Mouse (Mus musculus) cerebellum, adult 8-10 months (tissue): ENCODE data around the gene Frmd8.

Source experiments
- DNase-seq: peaks from one replicate; pipeline ENCODE4 v3.0.0; 2022

The Frmd8 gene

GRCm38 (mm10) chr19:5874969-5875480 lies at the start of gene Frmd8:
Gene Frmd8, minus strand, starts transcription at chr19:5875274.
- DNase-seq, result peak; percentile 92

- DNase-seq, result peak; percentile 94
These were observed 49.6 kb upstream of the Frmd8 start, which contains the start of gene Cdc42ep2 for GRCm38 (mm10) chr19:5924713-5925093. Gene Cdc42ep2, minus strand, starts transcription at chr19:5924816.

DNA sequence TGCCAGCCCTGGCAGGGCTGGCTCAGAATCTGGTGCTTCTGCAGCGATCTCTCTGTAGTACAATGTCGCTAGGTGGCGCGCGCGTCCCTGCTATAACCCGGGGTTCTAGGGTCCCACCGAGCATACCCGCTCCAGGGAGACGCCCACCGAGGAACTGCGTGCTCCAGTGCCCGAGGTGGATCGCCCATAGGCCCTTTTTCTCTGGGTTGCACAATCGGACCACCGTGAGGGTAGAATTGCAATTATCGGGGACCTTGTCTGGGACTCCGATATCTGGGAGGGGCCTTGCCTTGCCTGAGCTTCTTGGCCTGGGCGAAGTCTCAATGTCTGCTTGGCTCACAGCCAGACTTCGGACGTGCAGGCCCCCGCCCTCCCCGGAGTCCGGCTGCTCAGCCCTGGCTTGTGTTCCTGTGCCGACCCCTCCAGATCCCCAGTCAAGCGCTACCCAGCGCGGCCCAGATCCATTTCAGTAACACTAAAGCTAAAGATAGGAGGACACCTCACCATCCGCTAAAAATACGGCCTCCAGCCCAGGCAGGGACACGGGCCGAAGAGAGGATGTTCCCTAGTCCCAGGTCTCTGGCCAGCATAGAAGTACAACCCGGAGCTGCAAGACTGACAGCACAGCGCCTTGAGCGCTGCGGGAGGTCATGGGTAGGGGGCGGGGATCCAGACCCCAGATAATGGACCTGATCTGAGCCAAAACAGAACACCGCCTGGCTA lies 49.1 kb upstream of the Frmd8 start:
- peak; percentile 88 for DNase-seq

DNA sequence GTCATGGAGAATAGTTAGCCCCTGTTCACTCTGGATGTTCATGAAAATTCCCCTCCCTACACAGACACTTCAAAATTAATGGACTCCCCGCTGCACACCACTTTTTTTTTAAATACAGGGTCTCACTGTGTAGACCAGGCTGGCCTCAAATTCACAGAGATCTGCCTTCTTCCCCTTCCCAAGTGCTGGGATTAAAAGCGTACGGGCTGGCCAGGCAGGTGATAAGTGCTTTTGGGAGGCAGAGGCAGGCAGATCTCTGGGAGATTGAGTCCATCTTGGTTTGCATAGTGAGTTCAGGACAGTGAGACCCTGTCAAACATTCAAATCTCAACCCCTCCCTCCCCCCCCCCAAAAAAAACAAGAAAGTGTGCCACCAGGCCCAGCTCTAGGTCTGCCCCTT lies 47.9 kb upstream of the Frmd8 start:
- DNase-seq, result no peak

DNA sequence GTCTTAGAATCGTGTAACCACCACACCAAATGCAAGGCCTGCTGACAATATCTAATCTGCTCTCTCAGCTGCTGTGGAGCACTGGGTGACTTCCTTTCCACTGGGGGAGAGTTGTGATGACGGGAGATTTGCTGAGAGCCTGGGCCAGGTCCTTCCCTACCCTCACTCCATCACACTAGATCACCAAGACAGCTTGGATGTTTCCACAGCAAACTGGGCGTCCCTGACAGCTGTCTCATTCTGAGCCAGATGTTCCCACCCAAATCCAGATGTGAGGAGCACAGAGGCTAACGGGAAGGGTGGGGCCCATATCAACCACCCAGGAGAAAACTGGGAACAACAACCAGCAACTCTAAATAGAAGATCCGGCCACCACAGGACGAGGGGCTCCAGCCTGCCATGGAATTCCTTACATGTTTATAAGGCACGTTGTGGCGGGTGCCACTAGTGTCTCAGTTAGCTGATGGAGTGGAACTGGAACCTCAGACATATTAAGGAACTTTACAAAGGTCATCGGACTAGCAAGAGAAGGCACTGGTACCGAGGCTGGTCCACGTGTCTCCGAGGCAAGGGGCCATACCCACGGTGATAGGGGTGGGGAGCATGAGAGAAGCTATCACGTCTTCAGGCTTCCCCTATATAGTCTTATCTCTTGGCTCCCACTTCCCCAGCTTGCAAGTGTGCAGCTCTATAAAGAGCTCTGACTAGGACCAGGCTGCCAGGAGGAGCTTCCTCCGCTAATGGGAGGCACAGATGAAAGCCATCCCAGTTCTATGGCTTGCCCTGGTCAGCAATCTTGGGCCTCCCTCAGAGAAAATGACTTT lies 47.3 kb upstream of the Frmd8 start:
- DNase-seq, result no peak

DNA sequence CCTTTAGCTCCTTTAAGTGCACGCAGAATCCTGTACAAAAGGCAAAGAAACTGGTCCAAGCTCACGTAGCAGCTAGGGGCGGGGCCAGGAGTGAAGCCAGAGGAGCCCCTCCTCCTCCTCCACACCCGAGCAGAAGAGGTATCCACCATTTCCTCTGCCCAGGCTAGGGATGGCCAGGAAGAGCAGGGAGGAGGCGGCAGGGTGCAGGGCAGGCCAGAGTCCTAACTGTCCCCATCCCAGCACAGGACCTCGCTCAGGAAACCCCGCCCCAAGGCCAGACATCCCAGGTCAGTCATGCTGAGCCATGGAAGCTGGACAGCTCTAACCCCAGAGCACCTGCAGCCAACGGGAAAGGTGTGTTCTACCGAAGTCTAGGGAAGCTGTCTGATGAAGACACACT lies 46.6 kb upstream of the Frmd8 start:
- no peak for DNase-seq

DNA sequence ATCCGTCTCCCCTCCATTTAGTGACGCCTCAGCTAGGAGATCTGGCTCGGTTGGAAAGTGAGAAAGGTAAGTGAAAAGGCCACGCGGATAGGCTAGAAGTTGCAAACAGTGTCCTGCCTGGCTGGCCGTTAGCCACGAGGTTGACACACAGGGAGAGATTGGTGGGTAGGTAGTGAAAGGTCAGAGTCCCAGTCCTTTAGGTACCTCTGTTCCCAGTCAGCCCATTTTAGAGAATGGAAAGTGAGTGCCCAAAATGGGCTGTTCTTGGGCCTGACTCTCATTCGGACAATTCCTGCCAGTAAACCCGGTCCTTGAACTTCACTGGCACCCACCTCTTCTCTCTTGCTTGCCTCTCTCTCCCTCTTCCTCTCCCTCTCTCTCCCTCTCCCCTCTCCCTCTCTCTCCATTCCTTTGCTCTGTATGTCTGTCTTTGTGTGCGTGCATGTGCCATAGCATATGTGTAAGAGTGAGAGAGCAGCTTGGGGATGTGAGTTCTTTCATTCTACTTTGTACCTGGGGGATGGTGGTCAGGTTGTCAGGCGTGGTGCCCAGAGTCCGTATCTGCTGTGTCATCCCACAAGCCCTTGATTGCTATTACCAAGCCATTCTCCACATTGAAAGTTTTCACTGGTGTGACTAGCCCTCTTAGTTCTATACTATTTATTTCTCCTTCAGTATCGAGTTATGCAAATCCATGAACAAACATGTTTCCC lies 38.1 kb upstream of the Frmd8 start, which contains the start of gene Dpf2:
Dpf2 (minus strand) TSS at position 4 of the 713 bp plus-strand sequence.
- no peak for DNase-seq

GRCm38 (mm10) chr19:5912103-5913006 lies 37.3 kb upstream of the Frmd8 start:
- peak; percentile 99 for DNase-seq

- no peak for DNase-seq
These were observed 36.5 kb upstream of the Frmd8 start for GRCm38 (mm10) chr19:5911430-5912102.

- no peak for DNase-seq
These were observed 35.1 kb upstream of the Frmd8 start for GRCm38 (mm10) chr19:5910221-5910620.

GRCm38 (mm10) chr19:5907275-5907674 lies 32.2 kb upstream of the Frmd8 start:
- DNase-seq, result no peak

- peak; percentile 95 for DNase-seq
These were observed 19.1 kb upstream of the Frmd8 start, which contains the start of gene Tigd3 for GRCm38 (mm10) chr19:5894002-5894678. Gene Tigd3, minus strand, starts transcription at chr19:5894149.

GRCm38 (mm10) chr19:5893282-5894001 lies 18.4 kb upstream of the Frmd8 start:
- peak; percentile 36 for DNase-seq

DNA sequence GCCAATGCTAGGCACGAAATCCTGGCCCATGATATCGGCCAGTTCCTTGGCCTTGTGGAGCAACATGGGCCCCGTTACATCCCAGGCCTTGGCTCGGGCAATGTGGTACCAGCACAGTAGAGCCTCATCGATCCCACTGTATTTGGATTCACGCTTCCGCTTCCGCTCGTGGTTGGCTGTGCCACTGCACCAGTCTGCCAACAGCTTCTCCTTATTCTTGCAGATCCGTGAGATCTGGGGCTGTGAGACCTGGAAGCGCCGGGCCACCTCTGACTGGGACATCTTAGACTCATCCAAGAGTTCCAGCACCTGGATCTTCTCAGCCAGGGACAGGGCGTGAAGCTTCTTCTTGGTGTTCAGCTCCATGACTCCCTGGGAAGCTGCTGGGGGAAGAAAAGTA lies 17.7 kb upstream of the Frmd8 start:
- DNase-seq, result no peak

DNA sequence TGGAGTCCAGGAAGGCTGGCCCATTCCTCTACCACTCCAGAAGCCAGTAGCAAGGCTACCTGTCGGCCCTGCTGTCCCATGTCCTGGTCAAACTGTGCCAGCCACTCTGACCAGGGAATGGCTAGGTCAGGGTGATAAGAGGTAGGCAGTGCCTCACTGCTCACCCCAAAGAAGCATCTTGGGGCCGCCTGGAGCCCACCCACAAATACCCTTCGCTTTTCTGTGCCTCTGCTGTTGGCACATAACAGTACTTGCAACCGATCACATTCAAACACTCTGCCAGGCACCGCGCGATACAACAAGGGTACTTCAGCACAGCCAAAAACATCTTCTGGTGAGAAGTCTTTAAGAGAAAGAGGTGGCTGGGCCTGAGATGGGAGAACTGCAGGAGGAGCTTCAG lies 17.2 kb upstream of the Frmd8 start:
- no peak for DNase-seq

DNA sequence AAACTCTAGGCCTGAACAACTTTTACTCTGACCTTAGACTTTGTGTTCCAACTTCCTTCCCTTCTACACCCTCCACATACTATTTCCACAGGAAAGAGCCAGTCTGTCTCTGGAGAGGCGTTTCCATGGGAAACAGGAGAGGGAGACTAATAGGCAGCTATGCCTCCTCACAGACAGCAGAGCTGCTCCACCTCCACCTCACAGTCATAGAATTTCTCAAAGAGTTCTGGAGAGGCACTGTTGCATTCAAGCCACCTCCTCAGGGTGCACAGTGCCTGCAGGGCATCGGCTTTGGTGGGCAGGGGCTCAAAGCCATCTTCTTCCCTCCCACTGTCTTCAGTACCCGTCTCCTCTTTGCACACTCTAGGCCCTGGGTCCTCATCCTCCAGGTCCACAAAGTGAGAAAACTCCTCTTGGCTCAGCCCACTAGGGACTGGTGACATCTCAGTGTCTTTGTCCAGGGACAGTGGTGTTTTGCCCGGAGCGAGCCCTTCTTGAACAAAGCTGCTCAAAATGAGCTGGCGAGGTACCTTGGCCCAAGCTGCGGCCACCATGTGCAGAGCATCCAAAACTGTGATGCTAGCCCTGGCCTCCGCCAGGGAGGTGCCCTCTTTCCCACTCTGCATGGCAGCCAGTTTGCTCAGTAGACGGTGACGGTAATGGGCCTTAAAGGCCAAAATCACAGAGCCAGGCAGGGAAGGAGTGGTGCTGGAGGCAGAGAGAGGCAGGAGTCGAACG lies 16.6 kb upstream of the Frmd8 start:
- no peak for DNase-seq

DNA sequence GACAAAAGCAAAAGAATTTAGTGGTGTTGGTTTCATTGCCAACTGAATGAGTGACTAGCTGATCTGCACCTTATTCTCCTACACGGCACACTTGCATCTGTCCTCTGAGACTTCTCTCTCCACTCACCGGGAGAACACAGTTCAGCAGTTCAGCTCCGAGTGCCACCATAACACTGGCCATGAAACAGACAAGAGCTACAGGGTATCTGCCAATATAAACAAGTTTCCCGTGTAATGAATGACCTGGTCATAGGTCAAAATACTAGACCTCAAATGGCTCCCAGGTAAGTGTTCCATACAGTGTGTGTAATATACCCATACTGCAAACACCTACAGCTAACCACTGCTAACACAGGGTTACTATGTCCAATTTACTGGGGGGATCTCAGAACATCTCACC lies 14.1 kb upstream of the Frmd8 start:
- no peak for DNase-seq

DNA sequence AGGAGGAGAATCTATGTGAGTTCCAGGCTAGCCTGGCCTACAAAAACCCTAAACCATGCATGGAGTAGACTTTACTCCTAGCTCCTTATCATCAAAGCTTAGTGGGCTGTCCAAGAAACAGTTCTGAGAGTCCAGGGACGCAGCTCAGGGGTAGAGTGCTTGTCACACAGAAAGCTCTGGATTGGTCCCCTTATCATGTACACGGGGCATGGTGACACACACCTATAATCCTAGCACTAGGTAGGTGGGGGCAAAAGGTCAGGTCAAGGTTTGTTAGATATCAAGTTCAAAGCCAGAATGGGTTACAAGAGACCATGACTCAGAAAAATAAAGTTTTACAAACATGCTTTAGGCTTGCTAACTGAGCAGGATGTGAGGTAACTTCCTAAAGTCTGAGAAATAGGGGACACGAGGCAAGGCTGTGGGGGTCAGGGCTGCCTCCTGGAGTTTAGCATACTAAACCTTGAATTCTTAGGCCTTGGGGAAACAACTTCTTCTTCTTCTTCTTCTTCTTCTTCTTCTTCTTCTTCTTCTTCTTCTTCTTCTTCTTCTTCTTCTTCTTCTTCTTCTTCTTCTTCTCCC lies 12.3 kb upstream of the Frmd8 start:
- DNase-seq, result no peak

DNA sequence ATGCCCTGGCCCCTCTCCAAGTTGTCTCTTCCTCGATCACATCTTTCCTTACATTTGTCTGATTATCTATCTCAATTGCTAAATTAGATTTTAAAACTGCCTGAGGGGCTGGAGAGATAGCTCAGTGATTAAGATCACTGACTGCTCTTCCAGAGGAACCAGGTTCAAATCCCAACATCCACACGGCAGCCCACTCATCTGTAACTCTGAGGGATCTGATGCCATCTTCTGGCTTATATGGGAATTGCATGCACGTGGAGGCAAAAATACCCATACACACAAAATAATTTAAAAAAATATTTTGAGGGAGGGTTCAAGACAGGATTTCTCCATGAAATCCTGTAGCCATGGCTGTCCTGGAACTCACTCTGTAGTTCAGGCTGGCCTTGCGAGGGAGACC lies 10.8 kb upstream of the Frmd8 start:
- no peak for DNase-seq
